Mouse (Mus musculus) neutrophil, adult 5-6 weeks (primary cell): ENCODE results near the gene Hsd17b14. TPM values are rescaled to one million over a fixed set of nuclear protein-coding genes. Genes with fewer than 3 reads are reported as not detected.
"Not testable (repeated sequence)": the region's sequence is repeated elsewhere in the genome, so short reads cannot be mapped to it uniquely, and the experiment has no call there.

Experiments used
- ATAC-seq: fragments of 151-379, 151-347 bp; 2 replicates; pipeline ENCODE4 v1.8.0; 2017; ENCODE audit warnings: mild to moderate bottlenecking, moderate TSS enrichment; ENCODE audit not compliant: insufficient number of reproducible peaks, poor library complexity, low FRiP score, severe bottlenecking; ENCODE audit errors: extremely low read depth
- total RNA-seq: library from RNA; stranded (forward); fragments of 200-1000 nt; gene quantifications from 2 replicates; pipeline ENCODE4 v1.2.3, GENCODE M21; 2017

The Hsd17b14 gene
- 0.37 TPM in 1 of 2 replicates, not detected in the other for total RNA-seq

DNA sequence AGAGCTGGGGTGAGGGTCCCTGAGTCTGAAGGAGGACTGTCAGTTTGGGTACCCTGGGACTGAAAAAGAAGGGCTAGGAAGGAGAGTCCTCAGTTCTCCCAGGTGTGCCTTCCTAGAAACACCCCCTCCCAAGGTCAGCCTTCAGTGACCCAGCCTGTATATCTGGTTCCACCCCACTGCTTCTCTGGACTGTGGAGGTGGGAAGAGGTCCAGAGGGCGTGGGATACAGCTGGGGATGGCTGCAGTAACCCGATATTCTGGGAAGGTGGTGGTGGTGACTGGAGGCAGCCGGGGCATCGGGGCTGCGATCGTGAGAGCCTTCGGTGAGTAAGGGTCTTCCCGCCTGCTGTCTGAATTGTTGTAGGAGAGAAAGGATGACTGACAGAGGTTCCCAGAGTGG, at the start of gene Hsd17b14:
Hsd17b14 (plus strand) TSS at position 150 of the 400 bp plus-strand sequence.
- ATAC-seq, result no peak

DNA sequence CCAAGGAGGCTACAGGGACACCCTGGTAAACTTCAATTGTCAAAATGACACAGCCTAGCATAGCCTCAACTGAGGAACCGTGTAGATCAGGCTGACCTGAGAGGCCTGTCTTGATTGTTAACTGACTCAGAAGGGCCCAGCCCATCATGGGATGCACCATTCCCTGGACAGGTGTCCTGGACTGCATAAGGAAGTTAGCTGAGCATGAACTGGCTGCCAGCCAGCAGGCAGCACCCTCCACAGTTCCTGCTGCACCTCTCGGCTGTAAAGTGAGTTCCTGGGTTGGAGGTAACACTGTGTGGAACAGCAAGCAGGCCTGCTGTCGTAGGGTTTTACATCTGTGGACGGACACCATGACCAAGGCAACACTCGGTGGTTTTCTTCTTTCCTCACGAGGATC, 47.1 kb upstream of the Hsd17b14 start:
- ATAC-seq, result no peak

DNA sequence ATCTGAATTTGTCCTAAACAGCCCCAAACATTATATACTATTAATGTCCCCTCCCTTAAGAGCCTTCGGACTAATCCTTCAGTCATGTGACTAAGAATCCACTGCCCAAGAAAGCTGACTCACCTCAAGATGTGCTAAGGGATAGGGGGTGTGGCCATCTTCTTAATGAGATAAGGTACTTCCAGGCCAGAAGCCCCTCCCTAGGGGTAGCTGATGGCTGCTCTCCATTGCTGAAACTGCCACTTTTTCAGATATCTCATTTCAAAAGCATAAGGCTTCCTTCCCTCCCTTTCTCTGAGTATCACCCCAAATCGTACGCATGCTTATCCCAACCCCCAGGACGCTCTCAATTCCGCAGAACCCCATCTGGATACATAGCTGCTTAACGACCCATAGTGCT, 46.1 kb upstream of the Hsd17b14 start:
- no peak for ATAC-seq

DNA sequence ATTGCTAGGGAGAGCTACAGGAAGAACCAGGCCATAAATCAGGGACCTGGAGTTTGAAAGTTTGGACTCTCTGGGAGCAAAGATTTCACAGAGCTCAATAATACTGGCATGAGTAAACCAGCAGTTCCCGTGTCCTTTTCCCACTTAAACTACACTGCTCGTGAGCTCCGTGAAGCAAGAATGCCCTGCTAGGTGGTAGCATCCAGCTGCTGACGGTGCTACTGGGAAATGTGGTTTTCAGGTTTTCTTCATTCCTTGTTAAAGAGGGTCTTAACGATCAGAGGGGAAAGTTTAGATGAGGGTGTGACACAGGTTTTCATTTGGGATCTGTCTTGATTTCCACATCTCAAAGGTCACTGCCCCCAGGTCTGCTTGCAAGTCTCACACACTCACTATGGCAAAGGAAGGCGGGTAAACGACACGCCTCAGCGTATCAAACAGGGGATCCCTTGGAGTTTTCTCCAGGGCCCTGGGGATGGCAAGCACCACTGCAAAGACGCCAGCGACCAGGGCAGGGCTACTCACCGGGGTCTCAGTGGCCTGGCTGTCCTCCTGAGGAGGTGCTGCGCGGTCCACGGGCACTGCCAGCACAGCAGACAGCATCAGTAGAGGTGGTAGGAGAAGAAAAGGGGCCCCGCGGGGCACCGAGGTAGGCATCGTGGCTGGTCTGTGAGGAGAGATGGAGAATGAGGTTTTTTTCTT, 45.4 kb upstream of the Hsd17b14 start:
- no peak for ATAC-seq

DNA sequence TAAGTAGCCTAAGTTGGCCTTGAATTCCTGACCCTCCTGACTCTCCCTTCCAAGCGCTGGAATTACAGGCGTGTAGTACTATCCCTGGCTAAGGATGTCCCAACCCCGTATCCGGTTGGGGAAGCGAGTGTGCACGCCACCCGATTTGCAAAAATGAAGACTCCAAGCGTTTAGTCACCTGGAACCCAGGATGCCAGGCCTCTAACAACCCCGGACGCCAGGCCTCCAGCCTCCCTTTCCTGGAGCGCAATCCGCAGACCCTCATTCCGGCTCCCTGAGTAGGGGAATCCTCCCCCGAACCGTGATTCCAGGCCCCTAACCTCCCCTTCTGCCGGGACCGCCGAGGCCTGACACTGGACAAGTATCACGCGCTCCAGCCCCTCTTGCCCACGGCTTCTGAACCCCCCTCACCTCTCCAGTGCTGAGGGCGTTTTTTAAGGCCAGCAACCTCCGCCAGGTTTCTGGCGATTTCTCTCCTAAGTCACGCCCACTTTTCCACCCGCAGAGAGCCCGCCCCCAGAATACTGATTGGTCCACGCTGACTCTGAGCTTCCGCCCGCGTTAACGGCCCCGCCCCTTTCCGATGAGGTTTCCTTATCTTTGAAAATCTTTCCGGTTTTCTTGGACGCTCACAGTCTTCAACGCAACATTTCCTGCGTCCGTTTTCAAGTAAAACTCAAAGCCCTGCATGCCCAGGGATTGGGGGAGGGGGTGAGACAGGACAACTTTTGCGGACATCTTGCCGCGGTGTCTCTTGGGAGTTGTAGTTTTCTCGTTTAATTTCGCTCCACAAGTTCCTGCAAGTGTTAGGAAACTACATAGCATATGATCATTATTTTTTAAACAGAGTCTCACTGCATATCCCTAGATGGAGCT, 44.5 kb upstream of the Hsd17b14 start, which contains the start of gene Nucb1:
Nucb1 (minus strand) TSS at position 495 of the 876 bp plus-strand sequence.
- peak; percentile 91 for ATAC-seq

DNA sequence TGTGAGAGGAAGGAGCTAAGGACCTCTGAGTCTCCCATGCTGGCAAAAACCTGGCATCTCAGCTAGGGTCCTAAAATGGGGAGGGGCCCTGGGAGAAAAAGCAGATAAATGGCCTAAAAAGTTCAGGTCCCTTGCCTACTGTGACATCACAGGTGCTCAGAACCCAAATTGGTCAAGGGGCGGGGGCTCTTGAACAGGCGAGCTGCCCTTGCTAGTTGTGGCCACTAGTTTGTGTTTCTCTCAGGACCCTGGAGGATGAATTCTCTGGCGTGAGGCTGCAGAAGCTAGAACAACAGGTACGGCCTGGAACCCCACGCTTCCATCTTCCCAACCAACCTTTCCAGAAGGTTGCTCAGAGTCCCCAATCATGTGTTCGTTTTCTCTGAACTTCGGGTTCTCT, 40.3 kb upstream of the Hsd17b14 start:
- no peak for ATAC-seq

DNA sequence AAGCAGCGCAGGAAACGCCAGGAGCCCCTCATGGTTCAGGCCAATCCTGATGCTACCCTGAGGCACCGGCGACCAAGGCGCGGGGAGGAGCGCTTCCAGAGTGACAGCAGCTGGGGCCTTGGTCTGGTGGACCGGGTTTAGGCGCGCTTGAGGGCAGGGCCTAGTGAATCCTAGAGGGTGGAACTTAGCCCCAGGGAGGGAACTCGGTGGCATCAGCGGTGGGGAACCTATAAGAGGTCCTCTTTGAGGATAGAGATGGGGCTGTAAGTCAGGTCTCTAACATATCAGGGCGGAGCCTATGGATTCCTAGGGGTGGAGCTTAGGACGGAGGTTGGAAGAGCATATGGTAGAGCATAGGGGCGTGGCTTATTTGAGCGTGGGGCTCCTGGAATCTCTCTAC, 39.3 kb upstream of the Hsd17b14 start:
- ATAC-seq, result no peak

DNA sequence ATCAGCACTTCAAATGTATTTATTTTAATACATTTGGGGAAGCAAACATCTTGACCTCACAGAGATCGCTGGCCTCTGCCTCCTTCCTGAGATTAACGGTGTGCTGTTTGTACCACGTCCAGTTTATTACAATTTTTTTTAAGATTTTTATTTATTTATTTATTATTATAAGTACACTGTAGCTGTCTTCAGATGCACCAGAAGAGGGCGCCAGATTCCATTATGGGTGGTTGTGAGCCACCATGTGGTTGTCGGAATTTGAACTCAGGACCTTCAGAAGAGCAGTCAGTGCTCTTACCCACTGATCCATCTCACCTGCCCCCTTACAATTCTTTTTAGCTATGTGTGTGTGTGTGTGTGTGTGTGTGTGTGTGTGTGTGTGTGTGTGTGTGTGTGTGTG, 37.8 kb upstream of the Hsd17b14 start:
- ATAC-seq, result not testable (repeated sequence)

DNA sequence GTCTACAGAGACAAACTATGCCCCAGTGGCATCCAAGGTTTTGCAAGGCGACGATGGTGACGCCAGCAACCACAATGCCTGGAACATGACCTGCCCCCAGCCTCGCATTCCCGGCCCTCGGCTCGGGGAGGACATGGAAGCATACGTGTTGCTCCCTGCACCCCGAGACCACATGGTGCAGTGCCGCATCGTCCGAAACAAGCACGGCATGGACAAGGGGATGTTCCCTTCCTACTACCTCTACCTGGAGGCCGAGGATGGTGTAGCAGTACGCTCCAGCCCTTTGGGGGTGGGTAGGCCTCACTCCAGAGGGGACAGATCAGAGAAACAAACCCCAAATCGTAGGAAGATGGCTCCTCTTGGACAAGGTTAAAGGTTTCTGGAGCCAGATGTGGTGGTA, 36.1 kb upstream of the Hsd17b14 start:
- no peak for ATAC-seq

DNA sequence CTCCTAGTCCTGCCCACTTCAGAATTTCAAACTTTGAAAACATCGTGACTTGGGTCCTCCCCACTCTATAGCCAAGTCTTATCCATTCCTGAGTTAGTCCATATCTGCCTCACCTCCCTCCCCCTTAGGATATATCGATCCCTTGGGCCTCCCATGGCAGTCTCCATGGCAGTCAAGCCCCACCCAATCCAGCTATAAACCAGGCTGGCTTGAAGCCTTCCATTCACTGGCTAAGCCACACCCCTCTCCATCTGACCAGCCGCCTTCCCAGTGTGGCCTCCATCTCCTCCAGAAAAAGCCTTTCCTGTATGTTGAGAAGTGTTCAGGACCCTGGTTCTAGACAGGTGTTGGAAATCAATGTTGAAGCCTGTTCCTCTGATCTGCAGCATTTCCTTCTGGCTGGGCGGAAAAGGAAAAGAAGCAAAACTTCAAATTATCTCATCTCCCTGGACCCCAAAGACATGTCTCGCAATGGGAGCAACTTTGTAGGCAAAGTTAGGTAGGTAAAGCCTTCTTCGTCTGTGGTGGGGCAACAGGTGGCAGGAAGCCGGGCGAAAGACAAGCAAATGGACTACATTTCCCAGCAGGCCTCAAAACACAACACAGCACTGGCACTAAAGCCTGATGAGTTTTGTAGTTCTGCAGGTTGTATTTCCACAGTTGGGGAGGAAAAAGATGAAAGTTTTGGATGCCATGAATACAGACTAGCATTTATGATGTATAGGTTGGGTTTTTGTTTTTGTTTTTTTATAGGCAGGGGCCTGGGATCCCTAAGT, 35.2 kb upstream of the Hsd17b14 start:
- ATAC-seq, result no peak

DNA sequence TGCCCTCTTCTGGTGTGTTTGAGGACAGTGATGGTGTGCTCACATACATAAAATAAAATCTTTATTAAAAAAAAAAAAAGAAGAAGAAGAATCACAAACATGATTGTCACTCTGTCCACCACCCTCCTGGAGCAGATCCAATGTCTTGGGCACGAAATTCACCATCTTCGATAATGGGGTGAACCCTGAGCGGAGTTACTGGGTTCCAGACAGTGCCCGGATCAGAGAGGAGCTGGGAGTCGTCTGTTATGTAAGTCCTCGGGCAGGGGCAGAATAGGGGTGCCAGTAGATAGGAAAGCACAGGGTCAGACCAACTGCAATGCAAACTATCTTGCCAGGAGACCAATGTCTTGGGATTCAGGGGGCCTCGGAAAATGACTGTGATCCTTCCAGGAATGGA, 34.1 kb upstream of the Hsd17b14 start:
- ATAC-seq, result no peak

DNA sequence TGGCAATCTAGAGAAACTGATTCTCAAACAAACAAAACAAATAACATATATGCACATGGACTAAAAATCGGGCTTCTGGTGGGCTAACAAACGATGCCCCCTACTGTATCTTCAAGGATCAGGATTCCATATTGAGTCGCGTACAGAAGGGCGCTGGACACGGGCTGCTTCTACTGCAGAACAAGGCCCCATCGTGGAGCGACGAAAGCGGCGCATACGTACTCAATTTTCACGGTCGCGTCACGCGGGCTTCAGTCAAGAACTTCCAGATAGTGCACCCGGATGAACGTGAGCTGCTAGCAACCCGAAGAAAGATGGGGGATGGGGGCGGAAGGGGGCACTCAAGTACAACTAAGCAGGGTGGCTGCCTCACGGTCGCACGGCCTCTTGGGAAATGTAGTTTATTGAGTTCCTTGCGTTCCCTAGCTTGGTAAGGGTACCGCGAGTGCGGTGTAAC, 32.9 kb upstream of the Hsd17b14 start:
- ATAC-seq, result peak; percentile 69

DNA sequence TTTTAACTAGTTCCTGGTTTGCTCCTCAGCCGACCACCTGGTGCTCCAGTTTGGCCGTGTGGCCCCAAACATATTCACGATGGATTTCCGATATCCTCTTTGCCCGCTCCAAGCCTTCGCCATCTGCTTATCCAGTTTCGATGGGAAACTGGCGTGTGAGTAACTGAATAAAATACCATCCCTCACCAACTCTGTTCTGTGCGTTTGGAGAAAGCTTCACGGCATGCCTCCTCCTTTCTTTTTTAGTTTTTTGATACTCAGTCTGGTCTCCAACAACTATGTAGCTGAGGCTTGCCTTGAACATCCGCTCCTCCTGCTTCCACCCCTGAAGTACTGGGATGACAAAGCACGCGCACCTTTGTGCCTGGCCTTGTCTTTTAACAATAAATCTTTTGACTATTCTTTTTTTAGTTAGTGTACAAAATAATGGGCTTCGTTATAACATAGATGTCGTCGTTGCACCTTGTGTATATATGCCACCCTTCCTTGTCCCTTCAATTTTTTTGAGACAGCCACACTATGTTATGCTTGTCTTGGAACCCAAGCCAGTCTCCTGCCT, 32.4 kb upstream of the Hsd17b14 start:
- ATAC-seq, result no peak

DNA sequence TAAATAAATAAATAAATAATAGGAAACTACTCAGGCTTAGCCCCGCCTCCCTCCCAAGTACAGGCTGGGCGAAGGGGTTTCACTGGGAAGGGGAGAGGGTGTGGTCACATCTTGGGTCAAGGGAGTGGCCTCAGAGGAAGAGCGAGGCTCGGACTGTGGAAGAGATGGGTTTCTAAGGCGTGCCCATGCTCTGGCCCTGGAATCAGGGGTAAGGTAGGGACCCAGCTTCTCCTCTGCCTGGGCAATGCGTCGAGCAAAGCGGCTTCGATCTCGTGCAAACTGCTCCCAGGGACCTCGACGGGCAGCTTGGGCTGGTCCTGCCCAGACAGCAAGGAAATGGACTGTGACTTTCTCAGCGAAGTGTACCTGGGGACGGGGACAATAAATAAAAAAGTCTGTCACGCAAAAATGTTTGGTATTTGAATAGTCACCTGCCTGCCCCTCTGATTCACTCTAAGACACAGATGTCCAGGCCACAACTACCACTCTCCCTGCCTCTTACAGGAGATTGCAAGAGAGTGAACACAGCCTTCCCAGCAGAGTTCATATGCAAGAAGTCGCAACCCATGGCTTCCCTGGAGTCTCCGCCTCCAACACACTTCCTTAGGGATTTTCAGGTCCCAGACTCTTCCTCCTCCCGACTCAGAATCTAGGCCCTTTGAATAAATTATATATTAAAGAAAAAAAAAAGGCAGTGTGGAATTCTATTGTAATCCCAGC, 31.6 kb upstream of the Hsd17b14 start:
- ATAC-seq, result no peak

DNA sequence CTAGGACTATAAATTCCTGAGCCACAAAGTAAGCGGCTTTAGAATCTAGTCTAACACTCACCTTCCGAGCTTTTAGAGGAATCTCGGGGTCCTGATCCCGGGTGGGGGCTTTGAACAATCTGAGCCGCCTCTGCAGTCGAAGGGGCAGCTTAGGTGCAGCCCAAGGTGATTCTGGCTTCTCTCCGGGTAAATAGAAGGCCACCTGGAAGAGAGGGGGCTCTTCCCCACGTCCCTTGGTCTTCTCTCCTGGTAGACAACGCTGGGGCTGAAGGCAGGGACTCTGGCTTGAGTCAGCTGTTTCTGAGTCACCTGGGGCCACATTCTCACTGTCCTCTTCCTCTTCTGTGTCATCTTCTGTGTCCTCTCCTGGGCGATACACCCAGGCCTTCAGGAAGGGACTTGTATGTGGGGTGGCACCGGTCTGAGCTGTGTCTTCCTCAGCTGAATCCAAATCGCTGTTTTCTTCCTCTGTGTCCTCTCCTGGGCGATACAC, 31.0 kb upstream of the Hsd17b14 start:
- ATAC-seq, result no peak

DNA sequence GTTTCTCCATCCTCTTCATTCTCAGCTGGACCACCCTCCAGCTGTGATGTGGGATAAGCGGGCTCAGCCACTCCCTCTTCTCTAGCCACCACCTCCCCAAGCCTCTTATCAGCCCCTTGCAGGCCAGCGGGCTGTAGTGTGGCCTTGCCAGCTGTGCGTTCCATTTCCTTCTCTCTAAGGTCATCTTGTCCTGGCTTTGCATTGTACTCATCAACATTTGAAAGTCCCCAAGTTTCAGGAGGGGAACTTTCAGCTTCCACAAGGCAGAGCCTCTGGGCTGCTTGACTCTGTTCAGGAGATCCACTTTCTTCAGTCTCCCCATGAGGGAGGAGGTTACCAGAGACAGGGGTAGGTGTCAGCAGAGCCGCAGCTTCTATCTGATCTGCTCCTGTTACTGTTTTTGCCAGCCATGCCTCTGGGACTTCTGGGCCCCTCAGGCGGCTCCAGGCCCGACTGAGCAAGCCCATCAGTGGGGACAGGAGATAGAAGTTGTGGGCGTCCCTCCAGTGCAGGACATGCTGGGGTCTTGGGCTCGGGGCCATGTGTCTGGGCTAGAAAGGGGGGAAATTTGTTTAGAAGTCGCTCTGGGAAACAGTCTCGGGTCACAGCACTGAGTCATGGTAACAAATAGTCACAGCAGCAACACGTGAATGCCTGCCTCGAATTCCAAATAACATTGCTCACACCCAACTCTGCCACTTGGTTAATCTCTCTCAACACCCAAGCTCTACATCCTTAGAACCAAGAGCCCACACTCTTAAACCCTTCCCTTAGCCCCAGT, 29.7 kb upstream of the Hsd17b14 start:
- no peak for ATAC-seq

DNA sequence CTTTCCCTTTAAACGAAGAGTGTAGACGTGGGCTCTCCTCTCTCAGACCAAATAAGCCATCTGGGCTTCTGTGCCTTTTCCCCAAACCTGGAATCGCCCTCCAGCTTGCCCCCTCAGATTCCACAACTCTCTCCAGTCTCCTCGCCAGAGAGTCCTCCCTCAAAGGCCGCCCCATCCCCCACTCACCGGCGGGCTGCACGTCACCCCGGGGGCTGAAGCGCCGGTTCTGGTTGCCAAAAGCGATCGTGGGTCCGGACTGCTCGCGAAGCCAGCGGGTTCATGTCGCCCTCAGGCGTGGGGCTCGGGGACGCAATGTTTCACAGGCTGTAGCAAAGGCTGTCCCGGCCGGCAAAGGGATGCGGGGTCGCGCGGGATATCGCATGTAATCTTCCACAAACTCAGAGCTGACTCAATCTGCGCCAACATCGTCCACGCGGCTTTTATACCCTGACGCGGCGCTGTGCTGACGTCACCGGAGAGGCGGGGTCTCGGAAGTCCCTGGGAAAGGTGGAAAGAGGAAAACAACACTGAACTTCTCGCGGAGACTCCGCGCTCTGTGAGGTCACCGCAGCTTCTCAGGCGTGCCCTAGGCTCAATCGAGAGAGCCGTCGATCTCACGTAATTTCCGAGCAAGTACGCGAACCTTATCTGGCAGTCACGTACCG, 28.8 kb upstream of the Hsd17b14 start, which contains the start of the genes Ppp1r15a and Plekha4:
Ppp1r15a (minus strand) TSS at position 460 of the 665 bp plus-strand sequence.
Plekha4 (plus strand) TSS at position 522 of the 665 bp plus-strand sequence.
- peak; percentile 82 for ATAC-seq
